Mouse (Mus musculus) layer of hippocampus, adult 9-11 months (tissue): Measurements from ENCODE around the gene Eef1e1.
A peak's percentile ranks its signal among the peaks of the same experiment; 100 is the strongest.
"Not testable (repeated sequence)": the region's sequence is repeated elsewhere in the genome, so short reads cannot be mapped to it uniquely, and the experiment has no call there.

Source experiments
- DNase-seq: peaks from one replicate; pipeline ENCODE4 v3.0.0; 2022

Eef1e1 gene

DNA sequence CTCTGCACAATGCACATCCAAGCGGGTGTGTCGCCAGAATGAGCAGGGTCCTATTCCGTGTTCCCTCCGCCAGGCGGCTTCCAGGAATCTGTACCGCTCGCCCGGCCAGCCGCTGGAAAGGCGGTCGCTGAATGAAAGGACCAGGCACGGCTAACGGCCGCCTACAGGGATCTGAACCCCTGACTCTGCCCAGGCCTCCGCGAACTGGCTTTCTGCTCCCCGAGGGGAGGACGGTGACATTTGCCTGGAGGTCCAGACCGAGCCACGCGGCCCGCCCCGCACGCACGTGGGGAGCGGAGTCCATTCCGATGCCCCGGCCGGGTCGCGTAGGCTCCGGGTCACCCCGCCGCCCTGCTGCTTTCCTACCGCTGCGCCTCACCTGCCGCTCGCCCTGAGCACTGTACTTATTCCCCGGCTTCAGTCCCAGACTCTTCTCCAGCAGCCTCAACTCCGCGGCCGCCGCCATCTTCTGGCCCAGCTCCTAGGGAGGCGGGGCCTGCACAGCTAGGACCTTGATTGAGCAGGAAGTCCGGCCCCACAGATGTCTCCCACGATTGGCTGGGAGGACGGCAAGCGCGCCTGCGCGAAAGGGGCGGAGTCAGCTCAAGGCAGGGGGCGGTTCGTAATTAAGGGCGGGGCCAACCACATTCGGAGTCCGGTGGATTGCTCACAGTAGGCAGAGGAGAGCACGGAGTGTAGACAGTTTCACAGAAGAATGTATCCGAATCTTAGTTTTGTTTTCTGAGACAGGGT lies at the start of gene Eef1e1:
Gene Eef1e1, minus strand, starts transcription at position 531 of the 753 bp plus-strand sequence.
- peak; percentile 96 for DNase-seq

GRCm38 (mm10) chr13:38690845-38691244 lies 32.0 kb upstream of the Eef1e1 start:
- no peak for DNase-seq

DNA sequence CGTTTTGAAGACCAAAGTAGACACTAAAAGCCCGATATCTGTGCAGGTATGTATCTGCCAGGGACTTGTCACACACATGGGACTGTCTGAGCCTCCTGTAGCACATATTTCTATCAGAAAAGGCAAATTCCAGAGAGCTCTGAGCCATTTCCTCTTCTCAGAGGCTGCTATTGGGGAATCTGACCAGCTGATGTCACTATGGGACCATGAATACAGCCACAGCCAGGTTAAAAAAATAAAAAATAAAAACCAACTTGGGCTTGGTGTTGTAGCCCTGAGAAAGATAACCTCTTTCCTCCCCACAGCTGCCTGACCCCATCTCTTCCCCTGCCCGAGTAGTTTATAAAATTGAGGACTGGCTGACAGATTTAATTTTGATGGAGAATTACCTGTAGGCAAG lies 31.2 kb upstream of the Eef1e1 start:
- DNase-seq = no peak

DNA sequence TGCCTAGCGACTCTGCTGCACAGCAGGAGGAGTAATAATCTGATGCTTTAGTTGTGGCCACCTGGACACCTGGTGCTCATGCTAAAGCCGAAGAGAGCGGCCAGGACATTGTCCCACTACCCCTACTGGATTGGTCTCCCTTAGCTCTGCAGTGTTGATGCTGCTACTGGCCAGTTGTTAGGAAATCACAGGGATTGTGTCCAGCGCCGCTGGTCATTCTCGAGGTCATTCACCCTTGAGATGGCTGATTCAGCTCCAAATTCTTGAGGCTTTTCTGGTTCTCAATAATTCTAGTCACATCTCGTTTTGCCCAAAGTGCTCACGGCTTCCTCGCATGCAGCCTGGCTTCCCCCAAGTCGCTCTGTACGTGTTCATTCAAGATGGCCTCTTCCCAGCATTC lies 29.9 kb upstream of the Eef1e1 start:
- no peak for DNase-seq

GRCm38 (mm10) chr13:38672336-38672735 lies 13.5 kb upstream of the Eef1e1 start:
- DNase-seq = no peak

- DNase-seq = not testable (repeated sequence)
Measured at GRCm38 (mm10) chr13:38671451-38671850, 12.6 kb upstream of the Eef1e1 start.

DNA sequence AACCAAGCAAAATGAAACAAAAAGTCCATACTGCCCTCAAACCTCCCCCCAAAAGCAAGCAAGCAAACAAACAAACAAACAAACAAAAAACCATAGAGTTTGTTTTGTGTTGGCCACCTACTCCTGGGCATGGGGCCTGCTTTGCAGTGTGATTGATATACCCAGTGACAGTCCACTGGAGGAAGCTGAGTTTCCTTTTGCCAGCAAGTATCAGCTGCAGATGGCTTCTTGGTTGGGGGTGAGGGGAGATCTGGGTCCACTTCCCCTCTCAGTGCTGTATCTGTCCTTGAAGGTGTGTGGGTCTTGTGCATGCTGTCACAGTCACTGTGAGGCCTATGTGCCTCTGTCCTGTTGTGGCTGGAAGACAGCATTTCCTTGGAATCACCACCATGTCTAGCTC lies 11.2 kb upstream of the Eef1e1 start:
- no peak for DNase-seq

- DNase-seq = no peak
Measured at GRCm38 (mm10) chr13:38668514-38668913, 9.7 kb upstream of the Eef1e1 start.

DNA sequence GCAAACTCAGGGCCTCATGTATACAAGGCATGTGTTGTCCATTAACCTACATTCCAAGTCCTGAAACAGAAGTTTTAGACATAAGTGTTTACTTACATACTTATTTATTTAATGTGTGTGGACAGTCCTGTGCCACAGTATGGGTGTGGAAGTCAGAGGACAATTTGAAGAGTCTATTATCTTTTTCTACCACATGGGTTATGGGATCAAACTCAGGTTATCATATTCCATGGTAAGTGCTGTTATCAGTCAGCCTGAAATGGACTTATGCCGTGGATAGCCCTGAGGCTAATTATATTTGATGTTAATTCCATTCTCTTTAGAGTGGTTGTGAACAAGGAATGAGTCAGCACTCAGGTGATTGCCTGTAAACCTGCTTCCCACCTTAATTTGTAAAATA lies 5.9 kb upstream of the Eef1e1 start:
- no peak for DNase-seq

- DNase-seq = no peak
Measured at GRCm38 (mm10) chr13:38659524-38660136, 772 bp upstream of the Eef1e1 start.

GRCm38 (mm10) chr13:38657865-38658264 lies 993 bp downstream of the Eef1e1 start:
- no peak for DNase-seq

DNA sequence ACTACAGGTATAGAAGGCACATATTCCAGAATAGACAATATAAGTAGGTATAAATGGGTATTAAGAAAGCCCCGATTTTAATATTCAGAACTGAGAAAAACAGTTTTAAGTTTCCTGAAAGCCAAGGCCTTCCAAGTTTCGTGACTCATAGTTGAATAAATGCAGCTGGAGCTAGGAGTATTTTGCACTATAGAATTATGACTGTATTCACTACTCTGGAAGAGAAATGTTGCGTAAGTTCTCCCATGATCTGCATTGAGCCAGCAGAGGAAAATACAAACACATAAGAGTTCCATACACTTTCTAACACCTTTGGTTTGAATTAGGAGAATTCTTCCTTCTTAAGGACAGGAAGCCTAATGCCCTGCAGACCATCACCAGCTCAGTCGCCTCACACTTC lies 8.6 kb downstream of the Eef1e1 start:
- DNase-seq = no peak

GRCm38 (mm10) chr13:38649069-38649468 lies 9.8 kb downstream of the Eef1e1 start:
- DNase-seq = no peak

- DNase-seq = no peak
Measured at GRCm38 (mm10) chr13:38641414-38641813, 17.4 kb downstream of the Eef1e1 start.

DNA sequence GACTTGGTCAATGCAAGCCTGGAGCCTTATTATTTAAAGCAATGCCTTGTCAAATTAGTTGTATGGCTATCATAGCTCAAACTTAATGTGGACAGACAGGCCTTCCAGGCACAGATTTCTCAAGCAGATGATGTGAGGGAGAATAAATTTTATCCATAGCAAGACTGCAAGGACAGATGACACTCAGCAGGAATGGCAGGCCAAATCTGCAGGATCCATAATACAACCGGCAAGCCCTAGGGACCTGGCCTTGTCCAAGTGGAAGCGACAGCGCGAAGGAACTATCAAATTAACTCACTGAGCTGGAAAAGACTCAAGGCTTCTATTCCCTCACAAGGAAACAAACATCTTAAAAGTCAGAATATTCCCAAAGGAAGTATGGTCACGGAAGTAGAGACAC lies 17.9 kb downstream of the Eef1e1 start:
- DNase-seq = no peak

DNA sequence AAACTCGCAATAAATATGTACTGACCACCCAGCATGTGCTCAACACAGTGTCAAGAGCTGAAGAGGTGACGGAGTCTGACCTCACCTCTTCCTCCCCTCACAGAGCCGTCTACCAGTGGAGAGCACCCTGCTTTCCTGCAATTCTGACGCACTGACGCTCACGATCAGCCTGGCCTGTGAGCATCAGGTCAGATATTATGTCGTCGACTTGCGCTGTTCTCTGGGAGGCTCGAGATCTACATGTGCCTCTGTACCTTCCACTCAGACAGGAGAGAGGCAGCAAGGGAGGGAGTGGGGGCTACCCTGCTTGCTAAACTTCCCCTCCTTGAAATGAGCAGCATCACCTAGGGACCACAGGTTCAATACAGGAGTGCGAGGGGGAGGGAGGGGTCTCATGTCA lies 20.2 kb downstream of the Eef1e1 start:
- DNase-seq = no peak

DNA sequence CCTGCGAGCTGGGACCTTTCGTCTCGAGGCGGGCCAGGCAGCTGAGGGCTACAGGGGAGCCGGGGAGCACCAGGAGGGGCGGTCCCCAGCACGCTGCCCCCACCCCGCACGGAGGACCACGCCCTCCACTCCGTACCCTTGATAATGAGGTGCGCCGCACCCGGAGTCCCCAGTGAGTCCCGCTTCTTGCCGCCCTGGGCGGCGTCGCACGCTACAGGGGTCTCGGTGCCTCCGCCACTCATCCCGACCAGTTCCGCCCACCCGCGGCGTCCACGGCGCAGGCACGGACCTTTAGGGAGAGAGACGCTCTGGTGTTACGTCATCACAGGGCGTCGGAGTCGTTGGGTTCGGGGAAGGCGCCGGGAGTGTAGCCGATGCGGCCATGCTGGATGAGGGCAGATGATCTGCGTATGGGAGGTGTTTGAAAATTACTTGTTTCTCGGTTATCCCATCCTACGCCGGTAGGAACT lies 24.0 kb downstream of the Eef1e1 start, which contains the start of gene Bloc1s5:
Gene Bloc1s5, minus strand, starts transcription at position 310 of the 470 bp plus-strand sequence.
- peak; percentile 95 for DNase-seq

GRCm38 (mm10) chr13:38634256-38634799 lies 24.5 kb downstream of the Eef1e1 start:
- peak; percentile 90 for DNase-seq

- peak; percentile 57 for DNase-seq
Measured at GRCm38 (mm10) chr13:38633287-38634000, 25.4 kb downstream of the Eef1e1 start.

GRCm38 (mm10) chr13:38632556-38632955 lies 26.3 kb downstream of the Eef1e1 start:
- DNase-seq = no peak

GRCm38 (mm10) chr13:38626229-38626525 lies 32.7 kb downstream of the Eef1e1 start:
- DNase-seq = no peak

DNA sequence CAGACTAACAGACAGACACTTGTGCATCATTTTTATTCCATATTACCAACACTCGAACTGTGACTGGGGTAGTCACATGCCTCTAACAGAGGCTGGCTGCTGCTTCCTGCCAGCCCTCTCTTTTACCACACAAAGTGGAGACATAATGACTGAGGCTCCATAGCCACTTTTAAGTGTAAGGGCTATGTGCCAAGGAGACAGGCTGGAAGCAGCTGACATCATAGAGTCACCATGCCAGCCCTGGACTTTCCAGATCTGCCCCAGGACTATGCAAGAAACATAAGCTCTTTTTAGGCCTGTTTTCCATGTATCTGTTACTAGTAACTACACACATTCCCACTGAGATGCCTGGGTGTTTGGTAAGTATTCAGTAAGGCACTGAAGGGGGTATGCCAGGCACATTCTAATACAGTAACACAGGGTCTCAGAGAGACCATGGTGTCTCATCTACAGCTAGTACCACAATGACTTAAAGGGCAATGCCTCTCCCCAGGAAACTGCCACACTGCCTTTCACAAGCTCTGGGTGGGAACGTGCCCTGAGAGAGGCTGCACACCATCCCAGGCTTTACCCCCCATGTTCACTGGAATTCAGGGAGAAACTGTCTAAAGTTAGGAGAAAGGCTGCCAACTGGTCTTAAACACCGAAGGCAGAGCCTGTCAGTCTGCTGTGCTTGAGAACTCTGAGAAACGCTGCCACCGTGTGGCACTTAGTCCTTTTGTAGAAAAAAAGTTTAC lies 33.2 kb downstream of the Eef1e1 start:
- DNase-seq = no peak
